Mouse (Mus musculus): ENCODE results near the gene Sox11. TPM values are rescaled to one million over a fixed set of nuclear protein-coding genes. Genes with fewer than 3 reads are reported as not detected.

The Sox11 gene
- polyA plus RNA-seq, 1 experiment from 2014 or later, result 52.6 TPM

DNA sequence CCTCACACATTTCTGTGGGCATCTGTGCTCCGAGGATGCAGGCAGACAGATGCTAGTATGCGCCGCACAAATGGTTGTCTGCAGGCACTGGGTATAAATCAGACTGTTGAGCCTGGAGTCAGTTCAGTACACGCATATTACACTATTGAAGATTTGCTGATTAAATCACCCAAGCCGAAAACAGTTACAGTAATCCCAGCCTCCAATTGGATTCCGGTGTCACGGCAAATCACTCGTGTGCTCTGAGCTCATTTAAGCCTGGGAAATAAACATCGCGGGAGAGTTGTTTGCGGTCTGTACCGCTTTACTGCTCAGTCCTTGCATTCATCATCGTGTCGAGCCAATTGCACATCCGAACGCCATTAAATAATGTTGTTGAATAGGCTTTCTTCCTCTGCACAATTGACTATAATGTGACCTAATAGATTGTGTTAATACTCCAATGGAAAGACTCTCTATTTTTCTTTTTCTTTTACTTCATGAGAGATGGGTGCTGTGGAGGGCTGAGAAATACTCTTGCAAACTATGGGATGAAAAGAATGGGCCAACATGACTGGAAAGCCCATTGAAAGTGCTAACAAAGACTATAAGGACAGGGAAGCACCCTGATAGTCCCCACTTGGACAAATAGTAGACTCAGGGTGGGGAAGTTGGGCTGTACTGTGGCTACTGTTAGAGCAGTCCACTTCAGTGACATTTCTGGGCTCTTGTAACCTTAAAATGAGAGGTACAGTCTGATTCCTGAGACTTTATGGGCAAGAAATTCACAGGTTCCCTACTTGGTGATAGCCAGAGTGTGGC is 21.7 kb upstream of the Sox11 start:
- TF ChIP-seq CTCF (IDR thresholded peaks at IDR 0.05; ENCODE audit: low read depth), result no peak
- no peaks in the 10 kb centered on the region for H3K36me3 ChIP-seq (ENCODE audit: insufficient read depth)
- DNase-seq (no peak), ATAC-seq (ENCODE audit: insufficient read depth) (no peak)
- H3K27me3 ChIP-seq (ENCODE audit: insufficient read depth, low read length), result no peaks in the 10 kb centered on the region
- H3K27ac ChIP-seq (ENCODE audit: low read depth), result no peak overlapping the region
- 83% methylated on average over 16 of the region's 16 CpGs for WGBS
- H3K4me1 ChIP-seq (ENCODE audit: insufficient read depth), result no peaks in the 10 kb centered on the region
- H3K4me2 ChIP-seq, result no peak overlapping the region
- no peaks in the 10 kb centered on the region for H3K9me3 ChIP-seq (ENCODE audit: low read depth, low read length)
- H3K9ac ChIP-seq, result no peak overlapping the region
- H3K4me3 ChIP-seq (ENCODE audit: low read depth, low read length), result no peak overlapping the region

DNA sequence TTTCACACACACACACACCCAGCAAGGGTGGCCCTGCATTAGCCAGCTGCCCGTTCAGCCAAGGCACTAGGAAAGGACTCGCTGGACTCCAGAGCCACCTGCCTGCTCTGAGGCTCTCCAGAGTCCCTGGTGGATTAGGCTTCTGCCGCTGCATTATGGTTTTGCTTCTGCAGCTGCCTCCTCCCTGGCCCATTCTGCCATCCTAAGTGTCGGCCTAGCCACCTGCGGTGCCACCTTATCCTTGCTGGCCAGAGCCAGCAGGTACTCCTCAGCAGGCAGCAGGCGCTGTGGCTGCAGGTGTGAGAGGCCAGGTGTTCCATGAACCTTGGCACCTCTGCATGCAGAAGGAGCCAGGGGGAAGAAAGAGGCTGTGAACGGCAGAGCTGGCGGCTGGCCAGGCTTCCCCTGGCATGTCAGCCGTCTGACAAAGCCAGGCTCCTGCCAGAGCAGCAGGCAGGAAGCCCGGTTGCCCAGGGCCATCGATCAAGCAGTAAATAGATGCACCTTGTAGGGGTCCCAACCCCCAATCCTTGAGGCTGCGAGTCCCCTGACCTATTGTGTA is 14.8 kb upstream of the Sox11 start:
- H3K9me3 ChIP-seq (ENCODE audit: low read depth, low read length), result no peaks in the 10 kb centered on the region
- 0 out of 2 replicates have a peak, but pooled peaks cover 5% of the 10 kb centered on the region for H3K4me1 ChIP-seq (ENCODE audit: insufficient read depth)
- WGBS, result 25% methylated on average over 12 of the region's 12 CpGs
- H3K27ac ChIP-seq (ENCODE audit: low read depth), result no peak overlapping the region
- ATAC-seq (ENCODE audit: insufficient read depth), result no peak
- DNase-seq, result peak; percentile 56
- TF ChIP-seq CTCF (IDR thresholded peaks at IDR 0.05; ENCODE audit: low read depth), result no peak
- no peaks in the 10 kb centered on the region for H3K27me3 ChIP-seq (ENCODE audit: insufficient read depth, low read length)
- H3K9ac ChIP-seq, result no peak overlapping the region
- H3K4me3 ChIP-seq (ENCODE audit: low read depth, low read length), result no peak overlapping the region
- H3K4me2 ChIP-seq, result no peak overlapping the region
- H3K36me3 ChIP-seq (ENCODE audit: insufficient read depth), result no peaks in the 10 kb centered on the region

DNA sequence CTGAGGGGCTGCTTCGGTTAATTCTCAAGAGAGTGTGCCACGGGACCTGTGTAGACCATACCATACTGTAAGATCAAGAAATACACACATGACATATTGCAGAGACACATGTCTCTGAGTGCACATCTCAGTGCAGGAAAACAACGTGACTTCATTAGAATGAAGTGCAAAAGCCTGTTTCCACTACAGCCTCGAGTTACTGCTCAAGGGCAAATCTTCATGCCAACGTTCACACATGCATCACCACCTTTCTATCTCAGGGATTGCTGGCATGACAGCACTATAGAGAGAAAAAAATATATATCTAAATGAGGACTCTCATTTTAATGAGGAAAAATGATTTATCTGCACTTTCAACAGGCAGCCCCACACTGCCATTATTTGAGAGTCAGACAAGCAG is 14.2 kb upstream of the Sox11 start:
- H3K4me3 ChIP-seq (ENCODE audit: low read depth, low read length), result no peak overlapping the region
- H3K27me3 ChIP-seq (ENCODE audit: insufficient read depth, low read length), result no peaks in the 10 kb centered on the region
- 67% methylated on average over 5 of the region's 5 CpGs for WGBS
- H3K36me3 ChIP-seq (ENCODE audit: insufficient read depth), result no peaks in the 10 kb centered on the region
- TF ChIP-seq CTCF (IDR thresholded peaks at IDR 0.05; ENCODE audit: low read depth), result no peak
- no peaks in the 10 kb centered on the region for H3K9me3 ChIP-seq (ENCODE audit: low read depth, low read length)
- DNase-seq, result no peak
- H3K4me1 ChIP-seq (ENCODE audit: insufficient read depth), result 0 out of 2 replicates have a peak, but pooled peaks cover 5% of the 10 kb centered on the region
- H3K9ac ChIP-seq, result no peak overlapping the region
- no peak for ATAC-seq (ENCODE audit: insufficient read depth)
- no peak overlapping the region for H3K4me2 ChIP-seq
- no peak overlapping the region for H3K27ac ChIP-seq (ENCODE audit: low read depth)

DNA sequence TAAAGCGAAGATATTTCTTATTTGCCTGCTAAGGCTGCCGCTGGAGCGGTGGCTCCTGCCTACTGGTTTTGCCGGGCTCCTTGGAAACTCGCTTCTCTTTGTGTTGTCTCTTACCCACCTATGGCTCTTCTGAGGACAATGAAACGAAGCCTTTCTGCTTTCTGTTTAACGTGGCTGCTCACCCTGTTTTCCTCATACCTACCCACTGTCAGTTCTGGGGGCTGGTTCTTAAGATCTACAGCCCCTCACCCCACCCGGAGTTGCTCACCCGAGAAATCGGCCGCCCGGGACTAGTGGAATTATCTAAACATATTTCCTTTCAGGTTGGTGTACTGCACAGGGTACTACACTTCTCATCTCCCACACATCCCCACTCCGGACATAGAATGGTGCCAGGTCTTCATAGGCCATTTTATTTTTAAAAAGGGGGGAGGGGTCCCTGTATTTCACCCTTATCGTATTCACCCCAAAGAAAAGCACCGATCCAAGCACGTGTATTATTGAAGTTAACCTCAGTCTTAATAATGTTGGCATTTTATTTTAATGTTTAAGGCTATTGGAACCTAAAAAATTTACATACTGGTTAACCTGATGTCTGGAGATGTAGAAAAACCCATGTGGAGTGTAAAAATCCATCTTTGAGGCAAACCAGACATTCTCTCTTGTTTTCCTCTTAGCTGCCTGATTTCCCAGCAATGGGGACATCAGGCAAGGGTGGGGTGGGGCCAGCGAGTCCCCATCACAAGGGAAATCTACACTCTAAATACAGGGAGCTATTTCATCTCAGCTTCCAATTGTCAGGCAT is 1.4 kb upstream of the Sox11 start:
- Histone ChIP-seq H3K9me3 (ENCODE audit: low read depth, low read length) (no peaks in the 10 kb centered on the region), H3K4me2 (peak overlapping the region; percentile 63), H3K27me3 (ENCODE audit: insufficient read depth, low read length) (no peaks in the 10 kb centered on the region), H3K9ac (peak overlapping the region; percentile 74), H3K4me3 (ENCODE audit: low read depth, low read length) (peak overlapping the region; percentile 89), H3K36me3 (ENCODE audit: insufficient read depth) (no peaks in the 10 kb centered on the region), H3K27ac (ENCODE audit: low read depth) (peak overlapping the region; percentile 96), H3K4me1 (ENCODE audit: insufficient read depth) (peaks cover 3% of the 10 kb centered on the region; the same call in 1 of the 2 replicates)
- no peak for TF ChIP-seq CTCF (IDR thresholded peaks at IDR 0.05; ENCODE audit: low read depth)
- peak; percentile 32 for DNase-seq
- ATAC-seq (ENCODE audit: insufficient read depth), result no peak
- 5% methylated on average over 17 of the region's 17 CpGs for WGBS

DNA sequence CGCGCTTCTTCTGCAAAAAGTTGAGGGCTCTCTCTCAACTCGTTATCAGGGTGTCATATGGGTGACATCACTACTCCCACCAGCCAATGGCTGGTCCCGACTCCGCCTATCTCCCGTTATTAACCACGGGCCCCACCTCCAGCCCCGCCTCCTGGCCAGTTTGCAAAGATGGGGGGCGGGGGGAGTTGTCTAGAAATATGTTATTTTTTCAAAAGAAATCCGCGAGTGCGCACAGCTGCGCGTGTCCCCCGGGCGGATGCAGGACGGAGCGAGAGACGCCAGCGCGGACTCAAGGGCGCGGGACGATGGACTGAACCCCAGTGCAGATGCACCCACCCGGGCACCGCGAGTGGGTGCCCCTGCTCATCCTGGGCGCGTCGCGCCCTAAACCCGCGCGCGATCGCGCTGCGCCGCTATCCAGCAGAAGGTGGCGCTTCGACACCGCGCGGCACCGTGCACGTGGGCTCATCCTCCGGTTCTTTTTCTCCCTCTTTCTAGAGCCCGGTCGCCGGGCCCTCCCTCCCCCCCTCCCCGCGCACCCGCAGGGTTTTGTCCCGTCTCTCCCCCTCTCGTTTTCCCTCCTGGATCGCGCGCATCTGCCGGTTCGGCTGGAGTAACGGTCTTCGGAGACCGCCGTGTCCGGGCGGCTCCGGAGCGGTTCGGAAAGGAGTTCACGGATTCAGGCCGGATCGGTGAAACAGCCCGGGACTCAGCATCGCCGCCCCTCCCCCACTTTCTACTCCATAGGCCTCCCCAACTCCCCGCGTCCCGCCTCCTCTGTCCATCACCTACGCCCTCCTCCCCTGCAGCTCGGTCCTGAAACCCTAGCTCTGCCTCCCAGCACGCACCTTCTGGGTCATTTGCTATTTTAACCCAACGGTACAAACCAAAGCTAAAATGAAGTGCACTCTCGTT is 574 bp upstream of the Sox11 start:
- H3K27ac ChIP-seq (ENCODE audit: low read depth), result peak overlapping the region; percentile 96
- H3K4me1 ChIP-seq (ENCODE audit: insufficient read depth), result peaks cover 3% of the 10 kb centered on the region; the same call in 1 of the 2 replicates
- peak; percentile 99 for DNase-seq
- no peaks in the 10 kb centered on the region for H3K9me3 ChIP-seq (ENCODE audit: low read depth, low read length)
- no peaks in the 10 kb centered on the region for H3K27me3 ChIP-seq (ENCODE audit: insufficient read depth, low read length)
- H3K9ac ChIP-seq, result peak overlapping the region; percentile 89
- under 1% methylated on average over 83 of the region's 83 CpGs for WGBS
- no peaks in the 10 kb centered on the region for H3K36me3 ChIP-seq (ENCODE audit: insufficient read depth)
- peak overlapping the region; percentile 63 for H3K4me2 ChIP-seq
- peak; percentile 56 for TF ChIP-seq CTCF (IDR thresholded peaks at IDR 0.05; ENCODE audit: low read depth)
- peak overlapping the region; percentile 89 for H3K4me3 ChIP-seq (ENCODE audit: low read depth, low read length)
- peak; percentile 92 for ATAC-seq (ENCODE audit: insufficient read depth)

DNA sequence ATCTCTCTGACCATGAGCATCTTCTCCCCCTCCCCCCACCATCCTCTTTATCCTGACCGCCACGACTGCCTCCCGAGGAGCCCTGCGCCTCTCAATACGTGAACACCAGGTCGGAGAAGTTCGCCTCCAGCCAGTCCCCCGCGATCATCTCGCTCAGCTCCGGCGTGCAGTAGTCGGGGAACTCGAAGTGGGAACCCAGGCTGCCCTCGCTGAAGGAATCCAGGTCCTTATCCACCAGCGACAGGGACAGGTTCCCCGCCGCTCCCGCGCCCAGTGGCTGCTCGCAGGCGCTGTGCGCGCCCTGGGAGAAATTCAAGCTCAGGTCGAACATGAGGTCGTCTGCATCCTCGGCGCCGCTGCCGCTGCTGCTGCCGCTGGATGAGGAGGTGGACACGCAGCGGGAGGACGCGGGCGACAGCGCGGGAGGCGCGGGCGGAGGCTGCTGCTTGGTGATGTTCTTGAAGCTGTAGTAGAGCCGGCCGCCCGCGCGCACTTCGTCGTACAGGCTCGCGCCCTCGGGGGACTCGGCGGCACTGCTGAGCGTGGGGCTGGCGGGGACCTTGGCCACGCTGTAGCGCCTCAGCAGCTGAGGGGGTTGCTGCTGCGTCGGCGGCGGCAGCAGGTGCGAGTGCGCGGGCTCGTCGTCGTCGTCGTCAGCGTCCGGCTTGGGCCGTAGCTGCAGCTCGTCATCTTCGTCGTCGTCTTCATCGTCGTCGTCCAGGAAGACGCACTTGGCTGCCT is 1.1 kb downstream of the Sox11 start:
- peak overlapping the region; percentile 89 for H3K9ac ChIP-seq
- no peak for TF ChIP-seq CTCF (IDR thresholded peaks at IDR 0.05; ENCODE audit: low read depth)
- peak overlapping the region; percentile 63 for H3K4me2 ChIP-seq
- no peaks in the 10 kb centered on the region for H3K27me3 ChIP-seq (ENCODE audit: insufficient read depth, low read length)
- under 1% methylated on average over 80 of the region's 80 CpGs for WGBS
- ATAC-seq (ENCODE audit: insufficient read depth), result no peak
- H3K9me3 ChIP-seq (ENCODE audit: low read depth, low read length), result no peaks in the 10 kb centered on the region
- H3K36me3 ChIP-seq (ENCODE audit: insufficient read depth), result 0 out of 2 replicates have a peak, but pooled peaks cover 2% of the 10 kb centered on the region
- peak overlapping the region; percentile 89 for H3K4me3 ChIP-seq (ENCODE audit: low read depth, low read length)
- DNase-seq, result peak; percentile 63
- H3K4me1 ChIP-seq (ENCODE audit: insufficient read depth), result peaks cover 2% of the 10 kb centered on the region; the same call in 1 of the 2 replicates
- peak overlapping the region; percentile 96 for H3K27ac ChIP-seq (ENCODE audit: low read depth)

All from lung, embryonic 14.5 days (tissue).